Mouse (Mus musculus): ENCODE results near the gene Gfer. TPM values are rescaled to one million over a fixed set of nuclear protein-coding genes. Genes with fewer than 3 reads are reported as not detected.
A peak's percentile ranks its signal among the peaks of the same experiment; 100 is the strongest.
"Not testable (repeated sequence)": the region's sequence is repeated elsewhere in the genome, so short reads cannot be mapped to it uniquely, and the experiment has no call there.

Gene Gfer
- polyA plus RNA-seq, 1 experiment from 2014 or later, result 16.2 TPM

DNA sequence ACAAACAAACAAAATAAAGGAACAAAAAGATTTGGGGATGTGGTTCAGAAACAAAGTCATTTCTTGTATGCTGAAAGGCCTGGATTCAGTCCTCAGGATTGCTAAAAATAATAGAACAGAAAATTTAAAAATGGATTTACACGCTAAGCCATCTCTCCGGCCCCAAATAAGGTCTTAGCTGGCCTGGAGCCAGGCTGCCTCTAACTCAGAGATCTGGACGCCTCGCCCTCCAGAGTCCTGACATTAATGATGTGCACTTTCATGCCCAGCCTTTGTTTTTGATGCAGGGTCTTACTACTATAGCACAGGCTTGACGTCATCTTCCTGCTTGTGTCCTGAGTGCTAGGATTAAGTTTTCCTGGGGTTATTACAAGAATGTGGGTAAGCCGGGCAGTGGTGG, 33.1 kb upstream of the Gfer start:
- no peak overlapping the region for H3K4me3 ChIP-seq (ENCODE audit: inconsistent target)
- no peak overlapping the region for H3K27ac ChIP-seq
- WGBS (ENCODE audit: missing documents), result over 99% methylated on average over 6 of the region's 6 CpGs
- no peaks in the 10 kb centered on the region for H3K36me3 ChIP-seq (ENCODE audit: inconsistent target)
- H3K79me2 ChIP-seq (ENCODE audit: inconsistent target), result peaks cover under 1% of the 10 kb centered on the region; the same call in 1 of the 2 replicates

GRCm38 (mm10) chr17:24728184-24728583, 32.2 kb upstream of the Gfer start:
- no peak overlapping the region for H3K4me3 ChIP-seq (ENCODE audit: inconsistent target)
- 73% methylated on average over 17 of the region's 17 CpGs for WGBS (ENCODE audit: missing documents)
- no peak overlapping the region for H3K27ac ChIP-seq
- peaks cover 10% of the 10 kb centered on the region for H3K79me2 ChIP-seq (ENCODE audit: inconsistent target)
- no peaks in the 10 kb centered on the region for H3K36me3 ChIP-seq (ENCODE audit: inconsistent target)

DNA sequence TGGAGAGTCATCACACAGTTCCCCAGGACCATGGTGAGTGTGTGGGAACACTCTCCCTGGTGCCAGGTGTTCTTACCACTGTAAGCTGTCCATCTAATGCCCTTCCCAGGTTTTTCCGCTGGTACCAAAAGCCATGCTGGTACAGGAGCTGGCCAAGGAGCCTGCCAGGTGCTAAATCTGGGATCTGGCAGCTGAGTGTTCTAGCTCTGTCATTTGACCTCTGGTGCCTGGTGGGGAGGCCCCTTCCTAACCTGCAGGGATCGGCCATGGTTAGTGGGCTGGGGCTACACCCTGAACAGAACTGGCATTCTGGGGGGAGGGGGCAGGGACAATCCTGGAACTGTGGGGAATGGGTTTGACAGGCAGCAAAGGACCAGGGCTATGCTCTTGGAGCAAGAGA, 31.7 kb upstream of the Gfer start, which contains the start of gene Rpl3l:
Gene Rpl3l (plus strand): TSS at position 203 of the 400 bp plus-strand sequence.
- Histone ChIP-seq H3K79me2 (ENCODE audit: inconsistent target) (peaks cover 15% of the 10 kb centered on the region), H3K36me3 (ENCODE audit: inconsistent target) (no peaks in the 10 kb centered on the region), H3K27ac (no peak within 1 kb of the TSS), H3K4me3 (ENCODE audit: inconsistent target) (no peak within 1 kb of the TSS)
- 94% methylated on average over 2 of the region's 2 CpGs for WGBS (ENCODE audit: missing documents)

GRCm38 (mm10) chr17:24725637-24726390, 29.9 kb upstream of the Gfer start:
- Histone ChIP-seq H3K27ac (no peak overlapping the region), H3K4me3 (ENCODE audit: inconsistent target) (no peak overlapping the region), H3K79me2 (ENCODE audit: inconsistent target) (peaks cover 33% of the 10 kb centered on the region), H3K36me3 (ENCODE audit: inconsistent target) (peaks cover 5% of the 10 kb centered on the region; the same call in 1 of the 2 replicates)
- WGBS (ENCODE audit: missing documents), result 80% methylated on average over 3 of the region's 3 CpGs

DNA sequence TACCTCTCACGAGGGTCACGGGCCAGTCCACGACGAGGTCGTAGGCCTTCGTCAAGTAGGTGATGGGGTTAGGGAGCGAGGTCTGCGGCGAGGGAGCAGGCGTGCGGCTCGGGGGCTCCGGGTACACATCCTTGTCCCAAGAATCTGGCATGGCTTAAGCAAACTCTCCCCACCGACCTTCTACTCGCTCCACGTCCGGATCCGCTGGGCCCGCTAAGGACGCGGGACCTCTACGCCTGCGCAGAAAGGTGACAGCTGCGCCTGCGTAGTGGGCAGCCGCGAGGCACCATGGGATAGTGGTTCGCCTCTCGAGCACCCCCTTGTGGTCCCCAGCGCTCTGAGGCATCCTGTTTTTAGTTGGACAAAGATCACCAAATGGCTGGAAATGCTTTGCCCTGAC, 28.2 kb upstream of the Gfer start, which contains the start of gene Ndufb10:
Gene Ndufb10 (minus strand): TSS at position 295 of the 400 bp plus-strand sequence.
- H3K36me3 ChIP-seq (ENCODE audit: inconsistent target), result peaks cover 5% of the 10 kb centered on the region; the same call in 1 of the 2 replicates
- under 1% methylated on average over 30 of the region's 30 CpGs for WGBS (ENCODE audit: missing documents)
- peaks cover 43% of the 10 kb centered on the region for H3K79me2 ChIP-seq (ENCODE audit: inconsistent target)
- peak within 1 kb of the TSS; percentile 52 for H3K27ac ChIP-seq
- H3K4me3 ChIP-seq (ENCODE audit: inconsistent target), result peak within 1 kb of the TSS; percentile 73

DNA sequence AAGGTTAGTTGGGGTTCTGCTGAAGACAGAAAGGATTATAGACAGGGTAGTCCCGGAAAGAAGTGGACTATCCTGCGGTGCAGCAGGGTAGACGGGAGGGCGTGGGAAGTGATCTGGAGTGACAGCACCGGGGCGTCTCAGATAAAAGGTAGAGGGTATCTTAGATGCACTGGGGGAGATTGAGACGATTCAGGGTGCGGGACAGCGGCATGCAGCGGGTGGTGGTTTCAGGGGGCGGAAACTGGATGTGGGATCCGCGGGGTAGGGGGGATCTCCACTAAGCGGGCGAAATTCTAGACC, 27.9 kb upstream of the Gfer start:
- Histone ChIP-seq H3K36me3 (ENCODE audit: inconsistent target) (peaks cover 5% of the 10 kb centered on the region; the same call in 1 of the 2 replicates), H3K79me2 (ENCODE audit: inconsistent target) (peaks cover 46% of the 10 kb centered on the region), H3K27ac (peak overlapping the region; percentile 52), H3K4me3 (ENCODE audit: inconsistent target) (peak overlapping the region; percentile 73)
- under 1% methylated on average over 15 of the region's 15 CpGs for WGBS (ENCODE audit: missing documents)

DNA sequence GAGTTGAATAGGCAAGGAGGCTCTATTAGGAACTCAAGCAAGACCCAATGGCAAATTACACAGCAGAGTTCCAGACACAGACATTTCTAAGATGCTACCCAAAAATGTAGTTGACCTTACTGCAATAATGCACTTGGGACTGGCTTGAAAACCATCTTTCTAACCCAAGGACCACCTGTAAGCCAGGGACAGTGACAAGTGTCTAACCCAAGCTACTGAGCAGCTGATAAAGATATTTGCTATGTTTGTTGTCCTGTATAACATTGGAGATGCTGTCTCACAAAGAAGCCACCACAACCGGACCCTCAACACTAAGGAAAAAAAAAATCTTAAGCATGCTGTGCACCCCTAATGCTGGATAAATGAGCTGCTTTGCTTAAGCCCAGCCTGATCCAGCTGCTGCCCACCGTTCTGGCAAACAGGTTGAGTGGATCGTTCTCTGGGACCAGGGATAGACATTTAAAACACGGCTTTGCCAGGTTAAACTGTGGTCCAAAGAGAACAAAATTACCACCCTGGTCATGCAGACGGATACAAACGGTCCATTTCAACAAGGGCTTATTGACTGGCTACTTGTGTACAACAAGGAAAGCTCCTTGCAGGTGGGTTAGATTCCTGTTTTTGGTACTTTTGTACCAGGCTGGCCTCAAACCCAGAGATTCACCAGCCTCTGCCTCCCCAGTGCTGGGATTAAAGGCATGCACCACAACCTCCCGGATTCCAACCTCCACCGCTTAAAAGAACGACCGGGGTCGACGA, 27.3 kb upstream of the Gfer start:
- WGBS (ENCODE audit: missing documents), result 2% methylated on average over 12 of the region's 12 CpGs
- Histone ChIP-seq H3K79me2 (ENCODE audit: inconsistent target) (peaks cover 49% of the 10 kb centered on the region), H3K4me3 (ENCODE audit: inconsistent target) (peak overlapping the region; percentile 73), H3K36me3 (ENCODE audit: inconsistent target) (peaks cover 5% of the 10 kb centered on the region; the same call in 1 of the 2 replicates), H3K27ac (peak overlapping the region; percentile 52)

- 80% methylated on average over 13 of the region's 13 CpGs for WGBS (ENCODE audit: missing documents)
These were observed 26.4 kb upstream of the Gfer start for GRCm38 (mm10) chr17:24722220-24722924.

DNA sequence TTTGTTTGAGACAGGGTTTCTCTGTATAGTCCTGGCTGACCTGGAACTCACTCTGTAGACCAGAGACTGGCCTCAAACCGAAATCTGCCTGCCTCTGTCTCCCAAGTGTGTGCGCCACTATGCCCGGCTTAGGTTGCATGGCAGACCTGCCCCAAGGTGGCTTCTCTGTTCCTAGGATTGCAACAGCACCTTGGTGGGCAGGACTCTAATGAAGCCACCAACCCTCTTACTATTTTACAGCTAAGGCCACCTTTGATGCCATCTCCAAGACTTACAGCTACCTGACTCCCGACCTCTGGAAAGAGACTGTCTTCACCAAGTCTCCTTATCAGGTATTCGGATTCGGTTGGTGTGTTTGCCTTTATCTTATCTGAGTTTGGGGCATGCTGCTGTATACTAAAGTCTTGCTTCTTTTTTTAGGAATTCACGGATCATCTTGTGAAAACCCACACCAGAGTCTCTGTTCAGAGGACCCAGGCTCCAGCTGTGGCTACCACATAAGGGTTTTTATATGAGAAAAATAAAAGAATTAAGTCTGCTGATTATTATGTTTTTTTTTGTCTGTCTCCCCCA, 25.5 kb upstream of the Gfer start:
- H3K27ac ChIP-seq; H3K36me3 ChIP-seq (ENCODE audit: inconsistent target): not testable (repeated sequence)
- 76% methylated on average over 7 of the region's 7 CpGs for WGBS (ENCODE audit: missing documents)
- Histone ChIP-seq H3K79me2 (ENCODE audit: inconsistent target) (peaks cover 49% of the 10 kb centered on the region), H3K4me3 (ENCODE audit: inconsistent target) (peak overlapping the region; percentile 68; the same call in 1 of the 2 replicates)

More at GRCm38 (mm10) chr17:24722220-24722924, 26.4 kb upstream of the Gfer start:
- H3K27ac ChIP-seq, result no peak overlapping the region
- H3K36me3 ChIP-seq (ENCODE audit: inconsistent target), result peaks cover 5% of the 10 kb centered on the region; the same call in 1 of the 2 replicates
- H3K4me3 ChIP-seq (ENCODE audit: inconsistent target), result no peak overlapping the region
- peaks cover 49% of the 10 kb centered on the region for H3K79me2 ChIP-seq (ENCODE audit: inconsistent target)

DNA sequence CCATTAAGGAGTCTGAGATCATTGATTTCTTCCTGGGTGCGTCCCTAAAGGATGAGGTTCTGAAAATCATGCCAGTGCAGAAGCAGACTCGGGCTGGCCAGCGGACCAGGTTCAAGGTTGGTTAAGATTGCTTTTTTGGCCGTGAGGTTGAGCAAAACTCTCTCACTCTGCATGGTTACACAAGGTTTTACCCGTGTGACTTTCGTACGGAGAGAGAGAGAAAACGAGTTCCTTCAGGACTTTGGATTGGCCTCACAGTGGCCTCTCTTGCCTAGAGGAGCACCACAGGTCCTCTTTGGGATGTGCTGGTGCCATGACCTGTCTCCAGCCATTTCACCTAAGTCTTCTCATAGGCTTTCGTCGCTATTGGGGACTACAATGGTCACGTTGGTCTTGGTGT, 24.7 kb upstream of the Gfer start:
- 5% methylated on average over 10 of the region's 11 CpGs for WGBS (ENCODE audit: missing documents)
- H3K79me2 ChIP-seq (ENCODE audit: inconsistent target), result peaks cover 49% of the 10 kb centered on the region

DNA sequence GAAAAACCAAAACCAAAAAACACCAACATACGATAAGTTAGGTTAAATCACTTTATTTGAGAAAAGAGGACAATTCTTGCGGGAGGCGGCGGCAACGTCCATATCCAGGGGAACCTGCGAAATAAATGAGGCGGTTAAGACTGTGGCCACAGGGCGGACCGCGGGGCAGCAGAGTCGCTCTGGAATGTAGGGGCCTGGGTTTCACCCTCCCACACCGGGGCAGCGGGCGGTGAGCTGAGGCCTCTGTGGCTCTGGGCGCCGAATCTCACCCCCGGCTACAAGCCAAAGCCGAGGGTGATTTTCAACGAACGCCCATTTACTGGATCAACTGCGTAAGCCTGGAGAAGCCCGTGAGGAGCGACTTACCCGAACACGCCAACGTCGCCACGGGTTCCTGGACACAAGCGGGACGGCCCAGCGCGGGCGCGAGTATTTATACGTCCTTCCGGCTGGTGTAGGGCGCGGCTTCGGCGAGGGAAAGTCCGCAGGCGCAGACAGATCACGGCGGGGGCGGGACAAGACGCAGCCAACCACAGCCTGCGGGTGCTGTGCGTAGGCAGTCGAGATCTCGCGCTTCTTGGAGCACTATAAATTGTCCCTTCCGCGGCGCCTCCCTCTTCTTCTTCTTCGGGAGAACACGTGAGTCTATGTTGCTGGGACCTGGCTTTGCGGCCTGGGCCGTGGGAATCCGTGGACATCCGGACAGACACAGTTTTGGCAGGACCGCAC, 23.7 kb upstream of the Gfer start:
- Histone ChIP-seq H3K79me2 (ENCODE audit: inconsistent target) (peaks cover 49% of the 10 kb centered on the region), H3K4me3 (ENCODE audit: inconsistent target) (peak overlapping the region; percentile 68), H3K27ac (peak overlapping the region; percentile 46), H3K36me3 (ENCODE audit: inconsistent target) (peaks cover 5% of the 10 kb centered on the region; the same call in 1 of the 2 replicates)
- under 1% methylated on average over 59 of the region's 61 CpGs for WGBS (ENCODE audit: missing documents)

More for the DNA sequence above, 24.7 kb upstream of the Gfer start:
- not testable (repeated sequence) for H3K36me3 ChIP-seq (ENCODE audit: inconsistent target)
- Histone ChIP-seq H3K27ac (0 out of 2 replicates have a peak overlapping the region, but pooled peaks have one; percentile 12), H3K4me3 (ENCODE audit: inconsistent target) (peak overlapping the region; percentile 68)

GRCm38 (mm10) chr17:24718938-24719337, 23.0 kb upstream of the Gfer start:
- H3K36me3 ChIP-seq (ENCODE audit: inconsistent target), result not testable (repeated sequence)
- peak overlapping the region; percentile 46 for H3K27ac ChIP-seq
- H3K4me3 ChIP-seq (ENCODE audit: inconsistent target), result peak overlapping the region; percentile 68
- H3K79me2 ChIP-seq (ENCODE audit: inconsistent target), result peaks cover 47% of the 10 kb centered on the region
- 83% methylated on average over 5 of the region's 5 CpGs for WGBS (ENCODE audit: missing documents)

DNA sequence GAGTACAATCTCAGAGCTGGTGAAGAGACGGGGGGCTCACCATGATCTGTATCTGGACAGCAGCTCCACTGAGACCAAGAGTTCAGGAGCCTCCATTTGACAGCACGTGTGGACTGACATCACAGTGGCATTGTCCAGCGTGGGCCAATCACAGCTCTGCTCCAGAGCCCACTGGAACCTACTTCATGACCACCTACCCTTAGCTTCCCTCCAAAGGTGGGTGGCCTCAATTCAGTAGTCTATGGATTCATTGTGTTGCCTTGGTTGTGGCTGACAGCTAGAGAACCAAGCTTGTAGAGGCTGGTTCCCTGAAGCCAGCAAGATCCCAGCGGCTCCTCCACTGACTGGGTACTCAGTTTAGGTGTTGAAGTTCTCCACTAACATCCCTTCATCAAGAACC, 22.0 kb upstream of the Gfer start, which contains the start of the genes Rnf151 and Rps2:
Gene Rnf151 (minus strand): TSS at position 121 of the 400 bp plus-strand sequence.
Gene Rps2 (plus strand): TSS at position 174 of the 400 bp plus-strand sequence.
- Histone ChIP-seq H3K27ac (no peak within 1 kb of the TSS), H3K4me3 (ENCODE audit: inconsistent target) (peak within 1 kb of the TSS; percentile 68)
- 93% methylated on average over 4 of the region's 4 CpGs for WGBS (ENCODE audit: missing documents)

More for the DNA sequence above, 22.0 kb upstream of the Gfer start, which contains the start of the genes Rnf151 and Rps2:
- Histone ChIP-seq H3K79me2 (ENCODE audit: inconsistent target) (peaks cover 37% of the 10 kb centered on the region), H3K36me3 (ENCODE audit: inconsistent target) (peaks cover 5% of the 10 kb centered on the region; the same call in 1 of the 2 replicates)

Data from macrophage (primary cell).